In genomic region chr9:100071141-100071540, GRCm38 (mm10) we compare ENCODE assay signal across 20 mouse cellular contexts.
"Had no signal": no experiment of that assay in that cellular context is flagged by ENCODE, and none has a peak within 500 bp of the region (broad histone marks: within the 10 kb centered on the region; RNA-seq: fewer than 3 reads in every experiment).

No protein-coding gene starts in this region.

- H3K4me1 ChIP-seq: limb, embryonic 12.5 days; limb, embryonic 15.5 days; midbrain, embryonic 12.5 days; midbrain, embryonic 15.5 days; neural tube, embryonic 12.5 days; neural tube, embryonic 15.5 days had no signal

- H3K9me3 ChIP-seq: limb, embryonic 12.5 days; limb, embryonic 15.5 days; neural tube, embryonic 12.5 days; neural tube, embryonic 15.5 days had no signal

- ATAC-seq: intestine, postnatal 0 days; liver, postnatal 0 days; lung, postnatal 0 days; midbrain, embryonic 15.5 days had no signal

- H3K27ac ChIP-seq: left cerebral cortex, adult 2 months; limb, embryonic 12.5 days; limb, embryonic 15.5 days; liver, embryonic 14.5 days; macrophage; midbrain, embryonic 12.5 days; midbrain, embryonic 15.5 days; neural tube, embryonic 12.5 days; neural tube, embryonic 15.5 days; stomach, postnatal 0 days had no signal

- H3K27me3 ChIP-seq: limb, embryonic 12.5 days; limb, embryonic 15.5 days; midbrain, embryonic 12.5 days; midbrain, embryonic 15.5 days; neural tube, embryonic 12.5 days; neural tube, embryonic 15.5 days had no signal

- DNase-seq: layer of hippocampus, postnatal 36 days; liver, postnatal 0 days; lung, embryonic 14.5 days; right cerebral cortex, adult 18-20 months; right cerebral cortex, postnatal 14 days; right cerebral cortex, postnatal 4 days; thymus, postnatal 25 days had no signal

- H3K9ac ChIP-seq: limb, embryonic 12.5 days; limb, embryonic 15.5 days; liver, embryonic 14.5 days; liver, postnatal 0 days; lung, embryonic 14.5 days; midbrain, embryonic 12.5 days; midbrain, embryonic 15.5 days; neural tube, embryonic 12.5 days; neural tube, embryonic 15.5 days had no signal

- H3K4me2 ChIP-seq: limb, embryonic 12.5 days; limb, embryonic 15.5 days; liver, embryonic 11.5 days; lung, embryonic 14.5 days; midbrain, embryonic 12.5 days; midbrain, embryonic 15.5 days; neural tube, embryonic 12.5 days; neural tube, embryonic 15.5 days had no signal

- H3K36me3 ChIP-seq: limb, embryonic 12.5 days; limb, embryonic 15.5 days; midbrain, embryonic 12.5 days; midbrain, embryonic 15.5 days; neural tube, embryonic 12.5 days; neural tube, embryonic 15.5 days had no signal

- H3K4me3 ChIP-seq: left cerebral cortex, adult 2 months; limb, embryonic 12.5 days; limb, embryonic 15.5 days; midbrain, embryonic 12.5 days; midbrain, embryonic 15.5 days; neural tube, embryonic 12.5 days; neural tube, embryonic 15.5 days had no signal
